Mouse (Mus musculus): Measurements from ENCODE around the gene Rapgef1.

DNA sequence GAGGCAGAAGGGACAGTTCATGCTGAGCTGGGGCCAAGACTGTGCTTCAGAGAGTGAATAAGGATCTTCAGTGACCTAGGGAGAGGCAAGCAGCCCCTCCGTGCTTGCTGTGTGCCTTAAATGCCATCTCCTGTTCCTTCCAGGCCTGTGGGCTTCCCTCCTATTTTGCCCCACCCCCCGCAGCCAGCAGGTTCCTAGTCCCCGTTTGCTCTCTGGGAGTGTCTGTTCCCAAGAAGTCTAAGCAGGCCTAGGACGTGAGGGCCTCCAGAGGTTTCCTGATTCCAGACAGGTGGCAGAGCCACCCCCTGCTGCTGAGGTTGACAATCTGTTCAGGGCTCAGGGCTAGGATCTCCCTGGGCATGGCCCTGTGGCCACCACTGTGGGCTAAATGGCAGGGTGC, 119.3 kb downstream of the Rapgef1 start:
- TF ChIP-seq POLR2A (IDR thresholded peaks at IDR 0.05; ENCODE audit: borderline replicate concordance, control insufficient read depth, low read depth, low read length), result no peak
- no peak for TF ChIP-seq CTCF (IDR thresholded peaks at IDR 0.05; ENCODE audit: control insufficient read depth, insufficient read depth, low read length)
